Mouse (Mus musculus) induced T-regulatory cell, adult 2 months (primary cell): ENCODE measurements at regions not wholly inside any gene's neighbourhood (a gene's known extent, or its start where the extent isn't known, plus 50 kb on each side); places are given as distances from the start of the nearest gene placed in this dataset.
"Not testable (repeated sequence)": the region's sequence is repeated elsewhere in the genome, so short reads cannot be mapped to it uniquely, and the experiment has no call there.

Experiments used
- DNase-seq: peaks from one replicate; pipeline ENCODE4 v3.0.0-alpha.2; 2012; ENCODE audit warnings: low read depth

- peak; percentile 68 for DNase-seq
Measured at GRCm38 (mm10) chr4:8084954-8085639, 153.7 kb downstream of the Car8 start.

- no peak for DNase-seq
Measured at GRCm38 (mm10) chr4:8079349-8079748, 159.5 kb downstream of the Car8 start.

GRCm38 (mm10) chr4:8072989-8073573 is 165.8 kb downstream of the Car8 start:
- no peak for DNase-seq

DNA sequence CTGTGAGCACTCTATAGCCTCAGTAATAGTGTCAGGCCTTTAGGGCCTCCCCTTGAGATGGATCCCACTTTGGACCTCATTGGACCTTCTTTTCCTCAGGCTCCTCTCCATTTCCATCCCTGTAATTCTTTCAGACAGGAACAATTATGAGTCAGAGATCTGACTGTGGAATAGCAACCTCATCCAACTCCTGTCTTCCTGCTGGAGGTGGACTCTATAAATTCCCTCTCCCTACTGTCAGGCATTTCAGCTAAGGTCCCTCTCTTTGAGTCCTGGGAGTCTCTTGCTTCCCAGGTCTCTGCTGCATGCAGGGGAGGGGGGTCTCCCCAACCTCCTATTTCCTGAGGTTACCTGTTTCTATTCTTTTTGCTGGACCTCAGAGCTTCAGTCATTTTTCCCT is 168.1 kb downstream of the Car8 start:
- not testable (repeated sequence) for DNase-seq

DNA sequence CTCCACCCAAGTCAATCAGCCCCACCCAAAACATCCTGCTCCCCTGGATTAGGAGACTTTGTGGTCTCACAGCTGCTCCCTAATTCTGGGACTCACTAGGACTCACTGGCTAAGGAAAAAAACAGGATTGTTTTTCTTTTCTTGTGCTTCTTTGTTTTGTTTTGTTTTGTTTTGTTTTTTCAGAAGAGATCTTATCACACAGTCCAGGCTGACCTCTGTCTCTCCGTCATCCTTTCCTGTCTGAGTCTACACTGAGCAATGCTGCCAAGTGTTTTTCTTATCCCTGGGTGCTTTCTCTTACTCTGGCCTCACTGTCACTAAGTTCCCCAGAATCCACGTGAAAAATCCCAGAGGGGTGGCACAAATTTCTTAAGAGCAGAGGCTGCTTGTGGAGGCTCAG is 170.8 kb downstream of the Car8 start:
- no peak for DNase-seq

DNA sequence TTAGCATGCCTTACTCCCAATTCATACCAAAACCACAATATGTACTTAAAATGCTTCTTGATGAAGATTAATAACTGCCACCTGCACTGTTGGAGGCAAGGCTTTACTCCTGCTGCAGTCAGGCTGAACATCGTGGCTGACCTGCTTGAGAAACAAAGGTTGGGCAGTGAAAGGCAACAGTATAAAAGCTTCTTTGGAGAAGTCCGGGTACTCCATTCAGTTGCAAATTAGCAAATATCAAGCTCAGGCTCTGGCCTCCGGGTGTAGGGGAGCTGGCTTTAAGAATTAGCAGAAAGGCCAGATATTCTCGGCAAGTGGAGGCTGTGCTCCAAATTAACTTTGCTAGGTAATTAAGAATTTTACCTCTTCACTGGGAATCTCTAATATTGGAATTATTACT is 197.1 kb downstream of the Car8 start:
- DNase-seq: no peak

DNA sequence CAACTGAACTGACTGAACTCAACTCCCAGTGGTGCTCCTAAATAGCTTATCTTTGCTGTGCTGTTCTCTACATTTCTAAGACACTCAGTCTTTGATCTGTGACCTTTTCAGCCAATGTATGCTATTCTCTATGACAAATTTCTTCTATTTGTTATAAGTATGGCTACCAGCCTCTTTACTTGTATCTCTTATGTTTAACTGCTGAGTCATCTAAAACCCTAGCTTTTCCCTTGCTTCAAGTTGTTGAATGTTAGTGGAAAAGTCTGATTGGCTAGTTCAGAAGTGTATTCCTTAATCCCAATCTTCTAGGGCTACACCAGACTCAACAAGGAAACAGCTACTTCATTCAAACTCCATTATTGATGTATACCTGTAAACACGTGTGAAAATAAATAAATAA is 201.0 kb downstream of the Car8 start:
- no peak for DNase-seq

DNA sequence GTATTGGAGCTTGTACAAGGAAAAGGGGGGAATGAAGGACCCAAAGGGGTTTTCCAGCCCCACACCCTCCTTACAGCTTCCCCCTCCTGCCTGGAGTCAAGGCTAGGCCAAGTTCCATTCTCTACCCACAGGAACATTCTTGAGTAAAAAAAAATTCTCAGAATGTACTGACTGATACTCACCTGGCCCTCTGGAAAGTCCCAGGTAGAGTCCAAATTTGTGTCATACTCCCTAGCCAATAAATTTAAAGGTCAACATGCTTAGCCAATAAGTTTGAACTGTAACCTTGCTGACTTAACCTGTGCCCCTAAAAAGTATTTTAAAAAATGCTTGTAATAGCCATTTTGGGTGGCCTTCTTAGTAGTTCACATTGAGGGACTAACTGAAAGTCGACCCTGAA is 205.4 kb downstream of the Car8 start:
- peak; percentile 20 for DNase-seq

DNA sequence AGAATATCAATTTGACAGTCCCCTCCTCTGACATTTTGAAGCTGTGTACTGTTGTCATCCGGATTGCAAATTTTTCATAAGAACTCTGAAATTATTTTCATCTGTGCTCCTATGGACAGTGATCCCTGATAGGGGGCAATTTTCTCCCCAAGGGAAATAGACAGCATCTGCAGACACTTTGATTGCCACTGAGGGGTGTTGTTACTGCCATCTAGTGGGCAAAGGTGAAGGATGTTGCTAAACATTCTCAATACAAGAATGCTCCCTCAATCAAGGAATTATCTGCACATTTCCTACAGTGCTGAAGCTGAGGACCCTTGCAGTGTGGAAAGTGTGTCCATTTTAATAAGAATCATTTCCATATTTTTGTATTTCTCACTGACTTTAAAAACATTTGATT is 233.7 kb downstream of the Car8 start:
- peak; percentile 66 for DNase-seq

GRCm38 (mm10) chr4:7997575-7997953 is 241.3 kb downstream of the Car8 start:
- DNase-seq: no peak

GRCm38 (mm10) chr4:7996923-7997574 is 241.8 kb downstream of the Car8 start:
- DNase-seq: no peak

DNA sequence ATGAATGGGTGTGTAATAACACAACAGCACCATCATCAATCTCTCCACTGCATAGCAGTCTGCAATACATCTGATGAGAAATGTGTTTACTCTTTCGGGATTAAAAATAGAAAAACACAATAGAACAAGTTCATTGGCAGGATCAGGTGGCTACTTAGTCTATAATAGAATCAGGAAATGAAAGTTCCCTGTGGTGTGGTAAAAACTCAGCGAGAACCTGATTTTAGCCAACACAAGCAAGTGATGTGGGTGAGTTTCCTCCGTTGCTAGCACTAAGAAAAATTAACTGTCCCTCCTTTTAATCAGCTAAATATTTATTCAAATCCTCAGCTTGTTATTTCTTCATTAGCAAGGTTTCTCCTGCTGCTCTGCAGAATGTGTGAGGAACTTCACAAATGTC is 245.9 kb downstream of the Car8 start:
- no peak for DNase-seq

DNA sequence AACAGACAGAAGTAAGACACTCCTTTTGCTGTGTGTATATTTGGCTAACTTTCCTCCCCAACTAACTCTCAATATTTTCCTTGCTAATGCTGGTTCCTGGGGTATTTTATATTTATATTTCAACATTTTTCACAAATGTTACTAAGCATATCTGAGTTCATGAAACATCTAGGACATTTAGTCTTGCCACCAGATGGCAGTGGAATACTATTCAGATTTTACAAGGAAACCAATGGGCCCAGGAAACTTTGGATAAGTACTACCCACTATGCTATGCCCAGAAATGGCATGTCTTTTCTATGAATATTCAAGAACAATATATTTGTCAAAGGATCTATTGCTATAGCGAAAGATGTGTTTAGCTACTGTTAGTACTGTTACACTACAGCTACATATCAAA is 251.1 kb downstream of the Car8 start:
- peak; percentile 39 for DNase-seq

GRCm38 (mm10) chr4:7987346-7987745 is 251.5 kb downstream of the Car8 start:
- no peak for DNase-seq

- DNase-seq: no peak
Measured at GRCm38 (mm10) chr4:7984814-7985213, 254.0 kb downstream of the Car8 start.

DNA sequence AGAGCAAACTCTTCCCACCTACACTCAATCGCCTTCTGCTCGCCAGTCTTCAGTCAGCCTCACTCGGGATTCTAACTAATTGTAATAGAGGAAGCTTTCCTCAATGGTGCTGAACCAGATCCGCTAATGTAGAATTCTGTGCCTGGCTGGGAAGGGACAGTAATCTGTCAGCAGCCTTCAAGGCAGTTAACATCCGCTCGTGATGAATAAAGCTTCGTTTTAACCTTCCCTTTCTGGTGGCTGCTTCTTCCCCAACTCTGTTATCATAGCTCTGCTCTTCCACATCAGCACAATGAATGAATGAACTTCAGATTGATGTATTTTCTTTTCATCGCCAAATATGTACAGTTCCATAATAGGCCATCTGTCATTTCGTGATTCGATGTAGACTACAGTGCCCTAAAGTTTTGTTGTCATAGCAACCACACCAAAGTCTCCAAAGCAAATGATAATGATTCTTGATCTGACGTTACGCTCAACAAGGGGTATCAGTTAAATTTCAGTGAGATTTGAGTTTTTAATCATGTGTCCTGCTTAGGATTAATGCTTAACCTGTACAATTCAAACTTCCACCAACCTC is 259.0 kb downstream of the Car8 start:
- peak; percentile 32 for DNase-seq

- peak; percentile 28 for DNase-seq
Measured at GRCm38 (mm10) chr4:7977661-7978444, 261.0 kb downstream of the Car8 start.

DNA sequence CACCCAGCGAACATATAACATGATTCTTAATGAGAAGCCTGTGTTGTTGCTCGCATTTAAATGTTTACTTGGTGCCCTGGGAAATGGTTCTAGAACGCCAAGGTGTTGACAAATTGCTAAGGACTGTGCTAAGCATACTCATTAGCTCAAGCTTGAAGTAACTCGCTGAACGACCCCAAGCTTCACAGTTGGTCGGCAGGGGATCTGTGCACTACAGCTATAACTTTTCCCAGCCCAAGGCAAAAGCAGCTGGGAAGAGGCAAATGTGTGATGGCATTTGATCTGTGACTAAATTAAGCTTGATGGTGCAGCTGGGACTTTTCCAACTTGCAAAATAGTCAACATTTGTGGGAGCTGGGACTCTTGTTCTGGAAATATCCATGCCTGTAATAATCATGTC is 268.6 kb downstream of the Car8 start:
- DNase-seq: no peak

GRCm38 (mm10) chr4:7965663-7966062 is 273.2 kb downstream of the Car8 start:
- peak; percentile 22 for DNase-seq

DNA sequence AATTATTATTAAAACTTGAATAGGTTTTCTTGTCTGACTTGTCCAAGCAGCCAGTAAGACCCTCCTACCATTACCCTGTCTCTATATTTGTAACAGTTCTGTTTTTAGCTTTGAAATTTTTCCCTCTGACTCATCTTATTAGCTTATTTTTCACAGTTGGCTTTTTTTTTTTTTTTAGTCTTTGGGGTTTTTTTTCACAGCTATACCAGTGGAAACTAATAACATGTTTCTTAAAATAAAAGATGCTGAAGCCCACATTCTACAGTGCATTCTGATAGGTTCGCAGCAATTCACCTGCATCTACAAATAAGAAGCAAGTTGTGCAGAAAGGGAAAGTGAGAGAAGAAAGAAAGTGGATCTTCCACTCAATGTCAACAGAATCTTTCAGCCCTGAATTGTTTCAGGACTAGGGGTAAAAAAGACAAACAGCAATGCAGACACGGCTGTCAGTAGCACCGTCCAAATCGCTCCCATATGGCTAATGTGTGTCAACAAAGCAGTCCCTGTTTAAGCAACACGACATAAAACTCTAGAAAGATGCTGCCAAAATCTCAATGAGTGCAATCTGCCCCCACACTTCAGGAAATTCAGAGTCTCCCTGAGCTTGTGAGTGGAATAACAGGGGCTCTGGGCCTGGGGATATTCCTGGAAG is 277.2 kb downstream of the Car8 start:
- peak; percentile 36 for DNase-seq

DNA sequence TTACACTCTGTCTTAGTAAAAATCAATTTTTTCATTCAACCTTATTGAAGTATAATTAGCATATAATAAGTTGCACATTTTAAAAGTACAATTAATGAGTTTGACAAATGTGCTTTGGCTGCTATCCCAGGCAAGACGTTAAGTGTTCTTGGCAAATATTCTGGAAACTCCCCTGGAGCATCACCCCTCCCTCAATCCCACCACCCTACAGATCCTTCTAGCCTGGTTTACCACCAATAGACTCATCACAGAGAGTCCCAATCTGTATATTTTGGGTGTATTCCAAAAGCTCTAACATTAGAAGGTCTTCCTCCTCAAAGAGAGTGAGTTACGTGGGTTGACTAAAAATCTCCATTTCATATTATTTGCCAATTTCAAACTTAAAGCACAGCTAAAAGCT is 278.5 kb downstream of the Car8 start:
- DNase-seq: no peak

- no peak for DNase-seq
Measured at GRCm38 (mm10) chr4:7948020-7948419, 290.8 kb downstream of the Car8 start.
